Mouse (Mus musculus) hindbrain, embryonic 11.5 days (tissue): ENCODE data around the gene Rhot2. TPM values are rescaled to one million over a fixed set of nuclear protein-coding genes. Genes with fewer than 3 reads are reported as not detected.

Source experiments
- ATAC-seq: fragments of 200-750 bp; cut with Nextera tagmentation; 2 replicates; pipeline ENCODE4 v1.8.0; 2017; ENCODE audit warnings: mild to moderate bottlenecking, moderate TSS enrichment, moderate library complexity; ENCODE audit not compliant: low FRiP score
- DNase-seq: peaks from one replicate; pipeline ENCODE4 v3.0.0-alpha.2; 2015; ENCODE audit warnings: low spot score
- H3K27ac ChIP-seq: fragments of 300-500 bp; sonication (generic); 2 replicates; pipeline ENCODE4 v1.5.1; 2014; ENCODE audit warnings: mild to moderate bottlenecking, low read depth, low read length
- H3K27me3 ChIP-seq: fragments of 300-500 bp; sonication (generic); 2 replicates; pipeline ENCODE4 v1.6.1; 2014; ENCODE audit warnings: mild to moderate bottlenecking, low read length, moderate library complexity, mixed read lengths; ENCODE audit not compliant: control insufficient read depth, insufficient read depth
- H3K36me3 ChIP-seq: fragments of 300-500 bp; sonication (generic); 2 replicates; pipeline ENCODE4 v1.6.1; 2014; ENCODE audit warnings: mild to moderate bottlenecking, low read length, moderate library complexity, mixed read lengths; ENCODE audit not compliant: control insufficient read depth, insufficient read depth
- H3K4me1 ChIP-seq: fragments of 300-500 bp; sonication (generic); replicated peaks from 2 replicates; pipeline ENCODE4 v1.6.1; 2014; ENCODE audit warnings: low read length, mixed read lengths; ENCODE audit not compliant: control insufficient read depth, insufficient read depth
- H3K4me2 ChIP-seq: fragments of 300-500 bp; sonication (generic); replicated peaks from 2 replicates; pipeline ENCODE4 v1.6.1; 2014; ENCODE audit warnings: mild to moderate bottlenecking, low read depth, low read length
- H3K4me3 ChIP-seq: fragments of 300-500 bp; sonication (generic); 2 replicates; pipeline ENCODE4 v1.5.1; 2014; ENCODE audit warnings: low read depth, low read length
- H3K9ac ChIP-seq: fragments of 300-500 bp; sonication (generic); 2 replicates; pipeline ENCODE4 v1.6.1; 2014; ENCODE audit warnings: low read depth, low read length
- H3K9me3 ChIP-seq: fragments of 300-500 bp; sonication (generic); 2 replicates; pipeline ENCODE4 v1.6.1; 2016; ENCODE audit warnings: low read length; ENCODE audit not compliant: control insufficient read depth
- WGBS: fragments of 180-500 bp; shearing (Covaris S2); extraction: QIAGEN DNeasy Blood & Tissue Kit; methylation state at CpG from one replicate; pipeline ENCODE4 v1.1.7; 2014; 5-methylcytosine and 5-hydroxymethylcytosine counted together
- polyA plus RNA-seq: library from polyadenylated mRNA; unstranded; fragments of >200 nt; fragmentation: Nextera tagmentation; extraction: Ambion mirVana; gene quantifications from 2 replicates; pipeline ENCODE4 v1.2.1, GENCODE M21; 2014

The Rhot2 gene
- polyA plus RNA-seq, 1 experiment from 2014 or later = 9.3 TPM

DNA sequence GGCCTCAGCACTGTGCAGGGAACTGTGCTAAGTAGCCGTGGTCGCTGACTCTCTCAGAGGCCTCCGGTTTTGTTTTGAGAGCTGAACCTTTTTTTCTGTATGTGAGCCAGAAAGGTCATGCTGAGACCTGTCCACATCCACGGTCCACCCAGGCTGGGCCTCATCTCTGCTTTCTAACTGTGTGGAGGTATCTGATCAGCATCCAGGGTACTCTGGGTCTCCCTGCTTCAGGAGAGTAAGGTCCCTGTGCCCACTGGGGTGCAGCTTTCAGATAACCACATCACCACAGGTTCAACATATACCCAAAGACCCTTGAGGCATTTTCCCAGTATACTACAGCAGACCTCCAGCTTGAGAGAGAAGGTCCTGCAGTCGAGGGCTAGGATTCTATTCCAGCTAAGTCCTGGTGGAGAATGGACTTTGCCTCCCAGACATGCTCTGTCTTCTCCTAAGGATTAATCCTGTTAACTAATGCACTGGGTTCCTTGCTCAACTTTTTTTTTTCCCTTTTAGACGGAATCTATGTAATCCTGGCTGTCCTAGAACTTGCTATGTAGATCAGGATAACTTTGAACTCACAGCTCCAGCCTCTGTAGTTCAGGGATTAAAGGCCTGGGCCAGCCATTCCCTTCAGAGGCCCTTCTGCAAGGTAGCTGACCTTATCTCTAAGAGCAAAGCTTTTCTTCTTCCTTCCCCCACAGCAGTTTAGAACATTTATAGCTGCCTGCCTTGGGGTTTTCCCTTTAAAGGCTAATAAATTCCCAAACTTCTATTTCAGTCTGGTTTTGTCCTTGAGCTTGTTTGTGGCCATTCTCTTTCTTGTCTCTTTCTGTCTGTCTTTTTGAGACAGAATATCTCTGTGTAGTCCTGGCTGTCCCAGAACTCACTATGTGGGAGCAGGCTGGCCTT lies 17.3 kb upstream of the Rhot2 start:
- Histone ChIP-seq H3K27ac (peak overlapping the region; percentile 66), H3K4me1 (peaks cover 8% of the 10 kb centered on the region), H3K27me3 (no peaks in the 10 kb centered on the region), H3K9me3 (no peaks in the 10 kb centered on the region), H3K36me3 (no peaks in the 10 kb centered on the region), H3K9ac (peak overlapping the region; percentile 80), H3K4me3 (peak overlapping the region; percentile 49), H3K4me2 (peak overlapping the region; percentile 89)
- 14% methylated on average over 6 of the region's 6 CpGs for WGBS
- ATAC-seq (no peak; the same call in 1 of the 2 replicates), DNase-seq (no peak)

- ATAC-seq (peak; percentile 93), DNase-seq (peak; percentile 94)
- Histone ChIP-seq H3K9ac (peak within 1 kb of the TSS; percentile 80), H3K4me1 (peaks cover 8% of the 10 kb centered on the region), H3K36me3 (no peaks in the 10 kb centered on the region), H3K9me3 (no peaks in the 10 kb centered on the region), H3K27me3 (no peaks in the 10 kb centered on the region), H3K4me3 (peak within 1 kb of the TSS; percentile 49), H3K27ac (peak within 1 kb of the TSS; percentile 66), H3K4me2 (peak within 1 kb of the TSS; percentile 89)
- 4% methylated on average over 65 of the region's 65 CpGs for WGBS
Observed at GRCm38 (mm10) chr17:25860832-25861703, 16.4 kb upstream of the Rhot2 start, which contains the start of gene Wdr90. Wdr90 (minus strand) TSS chr17:25861501.

DNA sequence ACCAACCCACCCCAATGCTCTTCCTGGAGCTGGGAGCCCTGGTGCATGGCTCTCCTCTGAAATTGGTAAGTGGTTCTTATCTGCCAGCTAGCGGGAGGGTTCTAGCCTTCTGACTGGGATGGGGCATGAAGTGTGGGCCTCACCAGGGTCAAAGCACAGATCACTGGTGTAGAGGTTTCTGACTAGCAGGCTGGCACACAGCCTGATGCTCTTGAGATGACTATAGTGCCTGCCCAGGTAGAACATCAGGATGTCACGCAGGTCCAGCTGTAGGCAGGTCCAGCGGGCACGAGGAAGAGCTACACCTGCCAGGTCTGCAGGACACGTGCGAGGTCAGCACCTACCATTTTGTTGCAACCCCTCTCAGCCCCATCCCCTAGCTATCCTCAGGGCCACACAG lies 15.6 kb upstream of the Rhot2 start:
- no peak overlapping the region for H3K4me3 ChIP-seq
- 93% methylated on average over 6 of the region's 6 CpGs for WGBS
- no peaks in the 10 kb centered on the region for H3K36me3 ChIP-seq
- ATAC-seq = no peak
- H3K9me3 ChIP-seq = no peaks in the 10 kb centered on the region
- peak overlapping the region; percentile 89; the same call in 1 of the 2 replicates for H3K4me2 ChIP-seq
- peak overlapping the region; percentile 80; the same call in 1 of the 2 replicates for H3K9ac ChIP-seq
- peaks cover 8% of the 10 kb centered on the region for H3K4me1 ChIP-seq
- no peaks in the 10 kb centered on the region for H3K27me3 ChIP-seq
- no peak overlapping the region for H3K27ac ChIP-seq
- no peak for DNase-seq

DNA sequence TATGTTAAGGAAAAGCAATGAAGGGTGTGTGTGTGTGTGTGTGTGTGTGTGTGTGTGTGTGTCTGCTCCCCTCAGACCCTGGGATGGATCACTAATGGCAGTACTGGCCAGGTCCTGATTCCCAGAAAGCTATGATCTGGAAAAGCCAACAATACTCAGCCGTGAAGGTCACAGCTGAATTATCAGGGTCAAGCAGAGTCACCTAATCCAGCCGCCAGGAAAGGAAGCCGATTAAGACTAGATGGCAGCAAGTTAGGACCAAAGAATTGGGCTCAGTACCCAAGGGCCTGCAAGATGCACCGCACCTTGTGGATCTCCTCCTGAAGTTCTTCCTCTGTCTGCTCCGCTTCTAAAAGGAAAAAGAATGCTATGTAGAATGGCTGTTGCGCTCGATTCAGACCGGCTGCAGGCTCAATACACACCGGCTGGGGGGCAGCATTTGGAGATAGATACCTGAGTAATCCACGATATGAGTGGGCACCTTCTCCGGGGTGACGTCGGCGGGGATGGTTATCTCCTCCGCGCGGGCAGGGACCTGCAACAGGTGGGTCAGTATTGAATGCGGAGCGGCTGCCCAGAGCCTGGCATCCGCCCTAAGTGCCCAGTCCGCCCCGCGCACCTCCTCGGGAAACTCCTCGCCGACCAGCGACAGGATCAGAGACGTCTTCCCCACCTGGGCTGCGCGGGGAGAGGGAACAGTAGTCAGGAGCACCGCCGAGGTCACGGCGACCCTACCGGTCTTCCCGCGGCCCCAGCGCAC lies 835 bp downstream of the Rhot2 start:
- 4% methylated on average over 32 of the region's 38 CpGs for WGBS
- Histone ChIP-seq H3K27me3 (no peaks in the 10 kb centered on the region), H3K27ac (peak overlapping the region; percentile 58; the same call in 1 of the 2 replicates), H3K9ac (peak overlapping the region; percentile 72), H3K4me3 (peak overlapping the region; percentile 82), H3K9me3 (no peaks in the 10 kb centered on the region), H3K4me2 (peak overlapping the region; percentile 67), H3K4me1 (no peaks in the 10 kb centered on the region; the same call in none of the 2 replicates), H3K36me3 (peaks cover 24% of the 10 kb centered on the region)
- ATAC-seq (peak; percentile 41; the same call in 1 of the 2 replicates), DNase-seq (no peak)

DNA sequence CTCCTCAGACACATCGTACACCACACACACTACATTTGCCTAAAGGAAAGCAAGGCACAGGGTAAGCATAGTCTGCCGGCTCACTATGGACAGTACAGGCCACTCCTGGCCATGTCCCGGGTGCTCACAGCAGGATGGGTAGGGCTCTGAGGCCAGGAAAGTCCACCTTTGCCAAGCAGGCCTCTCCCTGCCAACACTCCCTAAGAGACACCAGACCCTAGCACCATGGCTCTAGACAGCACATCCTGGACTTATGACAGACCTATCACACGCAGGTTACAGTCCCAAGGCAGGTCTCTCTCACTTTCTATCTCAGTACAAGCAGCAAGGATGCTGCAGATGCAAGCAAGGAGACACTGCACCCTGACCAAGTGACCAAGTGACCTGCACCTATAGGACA lies 1.5 kb downstream of the Rhot2 start:
- WGBS = 98% methylated on average over 4 of the region's 4 CpGs
- Histone ChIP-seq H3K9me3 (no peaks in the 10 kb centered on the region), H3K4me3 (peak overlapping the region; percentile 82), H3K9ac (peak overlapping the region; percentile 72; the same call in 1 of the 2 replicates), H3K27ac (peak overlapping the region; percentile 13; the same call in 1 of the 2 replicates), H3K36me3 (peaks cover 24% of the 10 kb centered on the region), H3K4me1 (no peaks in the 10 kb centered on the region; the same call in none of the 2 replicates), H3K27me3 (no peaks in the 10 kb centered on the region), H3K4me2 (peak overlapping the region; percentile 67)
- ATAC-seq (no peak), DNase-seq (no peak)

DNA sequence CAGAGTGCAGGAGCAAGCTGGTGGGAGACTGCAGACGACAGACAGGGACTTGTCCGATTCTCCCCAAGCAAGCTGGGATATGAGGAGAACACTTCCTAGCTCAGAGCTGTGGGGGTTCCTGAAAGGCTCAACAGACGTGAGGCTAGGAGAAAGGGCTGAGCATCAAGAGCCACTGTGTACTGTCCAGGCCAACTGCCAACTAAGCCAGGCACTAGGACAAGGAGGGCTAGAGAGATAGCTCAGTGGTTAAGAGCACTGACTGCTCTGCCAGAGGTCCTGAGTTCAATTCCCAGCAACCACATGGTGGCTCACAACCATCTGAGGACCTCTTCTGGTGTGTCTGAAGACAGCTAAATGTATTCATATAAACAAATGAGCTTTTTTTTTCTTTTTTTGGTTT lies 2.1 kb downstream of the Rhot2 start:
- H3K36me3 ChIP-seq = peaks cover 24% of the 10 kb centered on the region

GRCm38 (mm10) chr17:25841117-25841880 lies 3.4 kb downstream of the Rhot2 start, which contains the start of gene Gm20683:
Gm20683 (minus strand) TSS chr17:25841763.
- Histone ChIP-seq H3K27me3 (no peaks in the 10 kb centered on the region), H3K9ac (no peak within 1 kb of the TSS), H3K36me3 (peaks cover 24% of the 10 kb centered on the region), H3K4me1 (peaks cover 13% of the 10 kb centered on the region), H3K4me3 (no peak within 1 kb of the TSS), H3K4me2 (no peak within 1 kb of the TSS), H3K9me3 (no peaks in the 10 kb centered on the region), H3K27ac (no peak within 1 kb of the TSS)
- ATAC-seq (no peak), DNase-seq (no peak)
- 94% methylated on average over 22 of the region's 22 CpGs for WGBS

More for the DNA sequence above, 2.1 kb downstream of the Rhot2 start:
- no peak overlapping the region for H3K4me2 ChIP-seq
- H3K9ac ChIP-seq = no peak overlapping the region
- H3K4me3 ChIP-seq = no peak overlapping the region
- no peak overlapping the region for H3K27ac ChIP-seq
- 90% methylated on average over 3 of the region's 3 CpGs for WGBS
- ATAC-seq = no peak
- H3K27me3 ChIP-seq = no peaks in the 10 kb centered on the region
- DNase-seq = no peak
- peaks cover 3% of the 10 kb centered on the region for H3K4me1 ChIP-seq
- H3K9me3 ChIP-seq = no peaks in the 10 kb centered on the region
